Mouse (Mus musculus) erythroblast, embryonic 14.5 days (primary cell): ENCODE measurements around the gene Pno1. TPM values are rescaled to one million over a fixed set of nuclear protein-coding genes. Genes with fewer than 3 reads are reported as not detected.

Experiments used
- H3K27me3 ChIP-seq: 2 replicates; pipeline ENCODE4 v1.6.1; 2012; ENCODE audit warnings: inconsistent platforms; ENCODE audit not compliant: control insufficient read depth
- H3K36me3 ChIP-seq: 2 replicates; pipeline ENCODE4 v1.6.1; 2012; ENCODE audit warnings: mild to moderate bottlenecking, inconsistent platforms; ENCODE audit not compliant: control insufficient read depth
- H3K4me1 ChIP-seq: 2 replicates; pipeline ENCODE4 v1.6.1; 2012; ENCODE audit warnings: inconsistent platforms; ENCODE audit not compliant: control insufficient read depth
- H3K4me3 ChIP-seq: replicated peaks from 2 replicates; pipeline ENCODE3; 2012; ENCODE audit warnings: moderate library complexity, mild to moderate bottlenecking, inconsistent platforms
- H3K9me3 ChIP-seq: 2 replicates; pipeline ENCODE4 v1.6.1; 2012; ENCODE audit warnings: low read length, inconsistent platforms, mixed read lengths; ENCODE audit not compliant: control insufficient read depth
- GATA1 ChIP-seq: IDR thresholded peaks from 2 replicates; pipeline ENCODE4 v1.6.1; 2012; ENCODE audit warnings: low read length, inconsistent platforms, mixed read lengths
- TAL1 ChIP-seq: IDR thresholded peaks from 3 replicates; pipeline ENCODE4 v1.6.1; 2012; ENCODE audit warnings: low read length, inconsistent platforms, mixed read lengths
- polyA plus RNA-seq: library from polyadenylated mRNA; stranded (reverse); fragments of >175 nt; gene quantifications from 2 replicates; pipeline ENCODE4 v1.2.3, GENCODE M21; 2012

The Pno1 gene
- polyA plus RNA-seq, 1 experiment: 1.0 TPM

DNA sequence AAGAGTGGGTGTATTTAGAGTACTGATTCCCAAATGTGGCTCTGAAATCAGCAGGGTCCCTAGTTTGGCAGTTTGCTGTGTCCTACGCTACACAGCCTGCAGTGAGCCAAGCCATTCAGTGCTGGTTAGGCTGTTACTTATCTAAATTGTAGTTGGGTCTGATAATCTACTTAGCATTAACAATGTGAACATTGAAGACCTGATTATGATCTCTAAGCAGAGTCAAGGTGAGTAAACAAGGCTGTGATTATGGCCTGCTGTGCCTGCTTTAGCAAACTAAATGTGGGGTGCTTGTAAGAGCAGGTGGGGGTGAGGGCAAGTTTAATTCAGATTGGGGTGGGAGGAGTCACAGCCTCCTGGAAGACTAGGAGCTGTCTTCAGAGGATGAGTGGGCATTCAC, 47.4 kb downstream of the Pno1 start:
- Histone ChIP-seq H3K9me3 (no peaks in the 10 kb centered on the region), H3K27me3 (no peaks in the 10 kb centered on the region), H3K36me3 (peaks cover 7% of the 10 kb centered on the region), H3K4me3 (no peak overlapping the region), H3K4me1 (peaks cover 44% of the 10 kb centered on the region)
- TF ChIP-seq TAL1 (no peak), GATA1 (no peak)

GRCm38 (mm10) chr11:17160242-17160641, 51.1 kb downstream of the Pno1 start:
- Histone ChIP-seq H3K4me3 (peak overlapping the region; percentile 92), H3K4me1 (peaks cover 48% of the 10 kb centered on the region), H3K36me3 (peaks cover 5% of the 10 kb centered on the region), H3K27me3 (no peaks in the 10 kb centered on the region), H3K9me3 (no peaks in the 10 kb centered on the region; the same call in 1 of the 2 replicates)
- no peak for TF ChIP-seq TAL1
- TF ChIP-seq GATA1: no peak

DNA sequence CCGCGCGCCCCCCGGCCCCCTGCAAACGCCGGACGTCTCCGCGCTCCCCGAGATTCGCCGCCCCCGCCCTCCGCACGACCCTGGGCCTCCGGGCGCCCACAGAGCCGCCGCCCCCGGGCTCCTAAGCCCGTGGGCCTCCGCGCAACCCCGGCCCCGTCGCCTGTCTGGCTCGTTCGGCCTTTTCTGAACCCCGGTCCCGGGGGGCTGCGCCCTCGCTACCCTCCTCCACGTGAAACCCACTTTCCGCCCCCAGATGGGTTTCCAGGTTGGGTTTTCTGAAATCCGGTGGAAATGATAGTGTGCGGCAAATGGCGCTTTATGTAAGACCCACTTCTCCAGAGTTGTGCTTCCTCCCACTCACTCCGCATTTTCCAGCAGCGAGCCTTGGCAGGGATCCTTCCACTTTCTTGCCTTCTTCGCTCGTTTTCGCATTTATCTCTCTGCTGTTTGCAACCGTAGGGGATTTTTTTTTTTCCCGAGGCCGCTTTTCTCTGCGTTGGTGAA, 51.6 kb downstream of the Pno1 start:
- no peak for TF ChIP-seq GATA1
- no peak for TF ChIP-seq TAL1

GRCm38 (mm10) chr11:17158858-17159737, 52.3 kb downstream of the Pno1 start, which contains the start of gene Ppp3r1:
TSS of gene Ppp3r1 (plus strand) at chr11:17159263.
- TF ChIP-seq TAL1 (no peak), GATA1 (no peak)
- peaks cover 5% of the 10 kb centered on the region for H3K36me3 ChIP-seq
- no peaks in the 10 kb centered on the region; the same call in 1 of the 2 replicates for H3K9me3 ChIP-seq
- H3K4me3 ChIP-seq: peak within 1 kb of the TSS; percentile 92
- H3K4me1 ChIP-seq: peaks cover 45% of the 10 kb centered on the region
- no peaks in the 10 kb centered on the region for H3K27me3 ChIP-seq

More for the DNA sequence above, 51.6 kb downstream of the Pno1 start:
- no peaks in the 10 kb centered on the region for H3K27me3 ChIP-seq
- H3K9me3 ChIP-seq: no peaks in the 10 kb centered on the region; the same call in 1 of the 2 replicates
- H3K4me3 ChIP-seq: peak overlapping the region; percentile 92
- peaks cover 47% of the 10 kb centered on the region for H3K4me1 ChIP-seq
- H3K36me3 ChIP-seq: peaks cover 5% of the 10 kb centered on the region

Other genes with a start within 250 kb of the Pno1 start
- gene Cnrip1, start 160.0 kb downstream of the Pno1 start, polyA plus RNA-seq: not detected in 2 replicates
- gene Plek, start 159.2 kb downstream of the Pno1 start, polyA plus RNA-seq: 0.02 TPM in 1 of 2 replicates, not detected in the other
- gene Ppp3r1, start 52.3 kb downstream of the Pno1 start, polyA plus RNA-seq: 0.33 and 0.37 TPM in 2 replicates
- gene Wdr92, start 29.5 kb downstream of the Pno1 start, polyA plus RNA-seq: 0.04 TPM in 1 of 2 replicates, not detected in the other
- gene C1d, start 46.0 kb upstream of the Pno1 start, polyA plus RNA-seq: 0.08 TPM in 1 of 2 replicates, not detected in the other